Mouse (Mus musculus) small intestine, adult 10 weeks (tissue): ENCODE measurements around the gene Slc22a1. TPM values are rescaled to one million over a fixed set of nuclear protein-coding genes. Genes with fewer than 3 reads are reported as not detected.

Experiments used
- polyA plus RNA-seq: library from polyadenylated mRNA; stranded (reverse); fragments of 350-450 nt; fragmentation: Illumina TruSeq; extraction: RNeasy Lipid Tissue Mini Kit (QIAGEN cat#74804); gene quantifications from one replicate; pipeline ENCODE4 v1.2.3, GENCODE M21; 2014; ENCODE audit warnings: low replicate concordance

Slc22a1 gene
- 6.2 TPM for polyA plus RNA-seq

DNA sequence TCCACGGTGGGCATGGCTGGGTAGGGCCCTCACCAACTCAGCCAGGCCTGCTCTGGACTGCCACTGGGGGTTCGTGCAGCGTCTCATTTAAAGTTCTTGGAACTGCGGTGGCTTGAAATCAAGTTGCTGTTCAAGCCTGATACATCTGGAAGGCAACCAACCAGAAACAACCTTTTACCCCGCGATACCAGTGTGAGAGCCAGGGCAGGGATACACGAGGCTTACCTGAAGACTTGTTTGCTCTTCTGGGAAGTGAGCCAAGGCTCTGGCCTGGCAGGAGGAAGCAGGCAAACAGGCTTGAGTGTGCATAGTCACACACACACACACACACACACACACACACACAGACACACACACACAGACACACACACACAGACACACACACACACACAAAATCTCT lies at the start of gene Slc22a1:
Slc22a1 (minus strand) TSS at position 184 of the 400 bp plus-strand sequence.

Other genes starting within 250 kb of the Slc22a1 start
- 1.5 TPM for gene Slc22a3, start 168.1 kb downstream of the Slc22a1 start, polyA plus RNA-seq
- not detected for gene Slc22a2, start 91.7 kb downstream of the Slc22a1 start, polyA plus RNA-seq
- gene Igf2r, start 93.8 kb upstream of the Slc22a1 start, polyA plus RNA-seq, result 7.7 TPM
- not detected for gene Mas1, start 192.3 kb upstream of the Slc22a1 start, polyA plus RNA-seq
- gene Mrgprh, start 200.2 kb upstream of the Slc22a1 start, polyA plus RNA-seq, result not detected
- gene Pnldc1, start 234.4 kb upstream of the Slc22a1 start, polyA plus RNA-seq, result 0.67 TPM
- gene Tcp1, start 239.9 kb upstream of the Slc22a1 start, polyA plus RNA-seq, result 339 TPM
- gene Mrpl18, start 240.5 kb upstream of the Slc22a1 start, polyA plus RNA-seq, result 151 TPM